Mouse (Mus musculus) heart, embryonic 14.5 days (tissue): Measurements from ENCODE around the gene Robo1. TPM values are rescaled to one million over a fixed set of nuclear protein-coding genes. Genes with fewer than 3 reads are reported as not detected.

Experiments used
- ATAC-seq: fragments of 200-750 bp; cut with Nextera tagmentation; 2 replicates; pipeline ENCODE4 v1.8.0; 2017; ENCODE audit warnings: low read depth, moderate TSS enrichment; ENCODE audit not compliant: insufficient number of reproducible peaks, insufficient read depth, low FRiP score
- H3K27ac ChIP-seq, 2 experiments: fragments of 200-500 bp in 1 of 2; fragments of 300-500 bp in 1 of 2; sonication (generic) in 1 of 2; replicated peaks in 1 of 2; 2 replicates each; pipeline ENCODE4 v1.5.1; 2012 to 2014; ENCODE audit warnings: low read depth in 2 of 2, low read length in 2 of 2, control low read depth in 1 of 2, mild to moderate bottlenecking in 1 of 2, mixed read lengths in 1 of 2; ENCODE audit not compliant: control insufficient read depth in 1 of 2, insufficient read depth in 1 of 2
- H3K27me3 ChIP-seq: fragments of 300-500 bp; sonication (generic); 2 replicates; pipeline ENCODE4 v1.6.1; 2014; ENCODE audit warnings: mild to moderate bottlenecking, low read length, control low read depth; ENCODE audit not compliant: control insufficient read depth, insufficient read depth
- H3K36me3 ChIP-seq: fragments of 300-500 bp; sonication (generic); 2 replicates; pipeline ENCODE4 v1.6.1; 2014; ENCODE audit warnings: mild to moderate bottlenecking, control low read depth, low read length, mixed read lengths; ENCODE audit not compliant: control insufficient read depth, insufficient read depth
- H3K4me1 ChIP-seq, 2 experiments: fragments of 200-500 bp in 1 of 2; fragments of 300-500 bp in 1 of 2; sonication (generic) in 1 of 2; 2 replicates each; pipeline ENCODE4 v1.6.1; 2012 to 2014; ENCODE audit warnings: low read length in 2 of 2, control low read depth in 1 of 2, mixed read lengths in 1 of 2; ENCODE audit not compliant: control insufficient read depth in 2 of 2, insufficient read depth in 2 of 2
- H3K4me2 ChIP-seq: fragments of 300-500 bp; sonication (generic); 2 replicates; pipeline ENCODE4 v1.6.1; 2014; ENCODE audit warnings: mild to moderate bottlenecking, low read length
- H3K4me3 ChIP-seq, 2 experiments: fragments of 200-500 bp in 1 of 2; fragments of 300-500 bp in 1 of 2; sonication (generic) in 1 of 2; 2 replicates each; pipeline ENCODE4 v1.5.1; 2012 to 2014; ENCODE audit warnings: low read length in 2 of 2, mild to moderate bottlenecking in 2 of 2, control low read depth in 1 of 2, low read depth in 1 of 2, moderate library complexity in 1 of 2; ENCODE audit not compliant: control insufficient read depth in 1 of 2, insufficient read depth in 1 of 2
- H3K9ac ChIP-seq: fragments of 300-500 bp; sonication (generic); 2 replicates; pipeline ENCODE4 v1.6.1; 2014; ENCODE audit warnings: mild to moderate bottlenecking, low read length
- H3K9me3 ChIP-seq: fragments of 300-500 bp; sonication (generic); 2 replicates; pipeline ENCODE4 v1.6.1; 2016; ENCODE audit warnings: low read length, control low read depth; ENCODE audit not compliant: control insufficient read depth
- WGBS: fragments of 180-500 bp; shearing (Covaris S2); extraction: QIAGEN DNeasy Blood & Tissue Kit; methylation state at CpG from one replicate; pipeline ENCODE4 v1.1.7; 2014; 5-methylcytosine and 5-hydroxymethylcytosine counted together
- polyA plus RNA-seq: library from polyadenylated mRNA; unstranded; fragments of >200 nt; fragmentation: Nextera tagmentation; extraction: Ambion mirVana; gene quantifications from 2 replicates; pipeline ENCODE4 v1.2.1, GENCODE M21; 2014

Robo1 gene
- polyA plus RNA-seq, 1 experiment from 2014 or later, result 14.9 TPM

DNA sequence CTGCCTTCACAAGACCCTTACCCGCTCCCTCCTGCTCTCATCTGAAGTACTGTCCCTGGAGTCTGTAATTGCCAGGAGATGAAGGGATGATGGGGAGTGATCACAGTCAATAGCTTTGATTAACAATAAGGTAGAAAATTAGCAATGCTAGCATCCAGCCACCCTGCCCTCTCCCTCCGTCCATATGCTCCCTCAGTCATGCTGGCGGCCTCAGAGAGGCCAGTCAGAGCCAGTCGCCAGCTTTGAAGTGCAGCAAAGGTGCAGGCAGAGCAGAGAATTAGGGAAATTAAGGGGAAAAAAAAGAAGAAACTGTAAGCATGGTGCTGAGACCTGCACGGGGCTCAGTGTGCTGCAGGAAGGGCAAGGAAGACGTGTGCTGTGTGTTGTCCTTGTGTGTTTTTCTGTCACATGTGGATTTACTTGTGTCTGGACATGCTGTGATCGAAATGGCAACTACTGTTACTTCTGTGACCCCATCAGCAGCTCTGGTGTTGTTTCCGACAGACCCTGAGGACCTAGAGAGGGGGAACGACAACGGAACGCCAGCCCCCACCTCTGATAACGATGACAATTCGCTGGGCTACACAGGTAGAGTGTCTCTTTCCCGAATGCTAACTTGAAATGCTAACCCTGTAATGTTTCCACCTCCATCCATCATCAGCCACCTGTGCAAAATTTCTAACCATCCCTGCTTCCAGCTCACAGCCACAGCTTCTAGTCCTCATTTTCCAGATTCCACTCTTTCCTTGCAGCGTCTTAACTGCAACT is 255.3 kb downstream of the Robo1 start:
- no peaks in the 10 kb centered on the region for H3K9me3 ChIP-seq
- H3K4me2 ChIP-seq, result peak overlapping the region; percentile 37
- H3K27me3 ChIP-seq, result no peaks in the 10 kb centered on the region
- ATAC-seq, result no peak
- 0 out of 4 replicates have a peak, but pooled peaks cover 0 to 2% of the 10 kb centered on the region in 2 experiments for H3K4me1 ChIP-seq
- H3K27ac ChIP-seq, result no peak overlapping the region
- no peak overlapping the region for H3K4me3 ChIP-seq
- no peak overlapping the region for H3K9ac ChIP-seq
- no peaks in the 10 kb centered on the region for H3K36me3 ChIP-seq
- WGBS, result 23% methylated on average over 15 of the region's 15 CpGs

DNA sequence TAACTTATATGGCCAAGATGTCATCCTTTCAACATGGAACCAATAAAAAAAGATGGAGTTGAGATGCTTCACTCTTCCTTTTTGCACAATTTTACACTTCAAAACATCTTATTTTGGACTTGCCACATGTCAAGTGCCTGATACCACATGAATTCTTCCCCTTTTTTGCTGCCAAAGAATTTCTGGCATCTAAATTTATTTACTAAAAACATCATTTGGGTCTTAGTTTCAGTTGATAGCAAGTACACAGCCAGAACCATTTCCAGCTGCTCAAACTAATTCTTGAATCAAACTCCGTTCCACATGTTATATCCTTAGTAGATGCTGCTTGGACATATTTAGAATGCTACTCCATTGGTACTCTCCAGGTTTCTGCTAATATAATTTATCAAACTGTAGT is 267.1 kb downstream of the Robo1 start:
- no peak overlapping the region for H3K4me3 ChIP-seq
- H3K4me2 ChIP-seq, result no peak overlapping the region
- H3K27me3 ChIP-seq, result no peaks in the 10 kb centered on the region
- no peaks in the 10 kb centered on the region for H3K9me3 ChIP-seq
- WGBS, result 93% methylated on average over 1 of the region's 1 CpGs
- no peak overlapping the region for H3K9ac ChIP-seq
- no peaks in the 10 kb centered on the region for H3K4me1 ChIP-seq
- no peak overlapping the region for H3K27ac ChIP-seq
- H3K36me3 ChIP-seq, result no peaks in the 10 kb centered on the region
- ATAC-seq, result no peak

DNA sequence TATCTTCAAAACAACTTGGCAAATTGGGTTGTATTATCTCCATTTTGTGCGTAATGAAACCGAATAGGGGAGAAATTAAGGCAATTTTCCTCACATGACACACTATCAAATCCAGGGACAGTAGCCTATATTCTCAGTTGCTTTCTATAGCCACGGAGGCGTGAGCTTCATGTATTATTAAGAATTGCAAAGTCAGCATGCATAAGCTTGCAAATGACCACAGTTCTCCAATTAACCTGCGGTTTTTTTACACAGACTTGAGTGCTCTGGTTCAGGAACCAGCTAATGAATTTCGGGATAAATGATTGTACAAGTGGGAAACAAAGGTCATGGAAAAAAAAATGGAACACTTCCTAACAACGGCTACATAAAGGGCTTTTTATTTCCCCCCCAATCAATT is 268.9 kb downstream of the Robo1 start:
- Histone ChIP-seq H3K4me3 (no peak overlapping the region), H3K9me3 (no peaks in the 10 kb centered on the region), H3K27ac (no peak overlapping the region), H3K9ac (no peak overlapping the region), H3K4me1 (no peaks in the 10 kb centered on the region), H3K27me3 (no peaks in the 10 kb centered on the region), H3K36me3 (no peaks in the 10 kb centered on the region), H3K4me2 (no peak overlapping the region)
- WGBS, result 78% methylated on average over 7 of the region's 7 CpGs
- ATAC-seq, result no peak

DNA sequence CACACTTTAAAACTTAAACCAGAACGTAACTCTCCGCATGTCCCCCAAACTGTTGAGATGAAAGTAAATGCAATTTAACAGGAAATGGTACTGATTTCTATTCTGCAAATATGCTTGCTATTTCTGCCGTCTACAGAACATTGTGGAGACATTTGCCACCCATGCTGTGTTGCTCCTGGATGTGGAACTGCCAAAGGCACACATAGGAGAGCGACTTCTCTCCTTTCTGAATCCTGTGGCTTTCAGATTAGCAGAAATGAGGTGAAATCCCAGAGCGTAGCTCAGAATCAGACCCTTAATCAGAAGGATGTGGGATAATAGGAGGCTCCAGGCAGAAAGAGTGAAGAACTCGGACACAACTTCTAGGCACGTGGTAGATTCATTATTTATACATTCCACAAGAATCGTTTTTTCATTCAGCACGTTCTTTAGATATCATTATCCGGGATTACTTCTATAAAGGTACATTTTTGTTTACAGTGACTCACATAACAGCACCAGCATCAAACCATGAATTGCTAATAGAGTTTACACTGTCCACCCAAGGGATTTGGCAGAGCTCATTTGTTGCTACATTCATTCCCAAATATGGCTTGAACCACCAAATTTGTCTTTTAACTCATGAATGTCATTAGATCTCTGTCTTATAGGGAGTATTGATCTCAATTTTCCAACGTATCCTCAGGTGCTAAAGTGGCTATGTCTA is 276.5 kb downstream of the Robo1 start:
- Histone ChIP-seq H3K9me3 (no peaks in the 10 kb centered on the region), H3K4me2 (no peak overlapping the region), H3K4me3 (no peak overlapping the region), H3K4me1 (no peaks in the 10 kb centered on the region), H3K36me3 (no peaks in the 10 kb centered on the region), H3K9ac (no peak overlapping the region), H3K27ac (no peak overlapping the region), H3K27me3 (no peaks in the 10 kb centered on the region)
- no peak for ATAC-seq
- WGBS, result 84% methylated on average over 11 of the region's 11 CpGs

DNA sequence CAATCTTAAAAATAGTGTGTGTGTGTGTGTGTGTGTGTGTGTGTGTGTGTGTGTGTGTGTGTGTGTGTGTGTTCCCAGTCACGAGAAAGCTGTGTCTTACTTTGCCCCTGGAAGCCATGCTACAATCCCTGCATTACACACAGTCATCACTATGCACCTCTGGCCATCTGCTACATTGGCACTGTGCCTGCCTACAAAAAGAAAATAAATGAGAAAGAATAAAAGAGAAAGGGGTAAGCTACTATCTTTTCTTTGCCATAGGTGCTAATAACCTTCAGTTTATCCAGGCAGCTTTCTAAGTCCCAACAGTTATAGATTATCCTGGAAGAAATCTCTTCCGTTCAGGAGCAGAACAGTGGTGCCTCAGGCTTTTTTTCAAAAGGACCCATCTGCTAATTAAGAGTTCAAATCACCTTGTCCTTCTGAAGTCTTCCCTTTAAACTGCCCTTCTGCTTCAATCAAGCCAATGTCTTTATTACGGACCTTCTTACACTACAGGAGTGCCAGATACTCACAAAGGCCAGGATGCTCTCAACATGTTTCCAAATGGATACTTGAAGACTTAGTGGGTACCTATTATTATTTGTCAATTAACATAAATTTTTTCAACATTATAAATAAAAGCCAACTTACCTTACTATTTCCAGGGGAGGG is 277.2 kb downstream of the Robo1 start:
- H3K27ac ChIP-seq, result no peak overlapping the region
- no peak overlapping the region for H3K4me2 ChIP-seq
- no peaks in the 10 kb centered on the region for H3K36me3 ChIP-seq
- no peak overlapping the region for H3K9ac ChIP-seq
- H3K4me3 ChIP-seq, result no peak overlapping the region
- H3K9me3 ChIP-seq, result no peaks in the 10 kb centered on the region
- no peak for ATAC-seq
- no peaks in the 10 kb centered on the region for H3K27me3 ChIP-seq
- 72% methylated on average over 3 of the region's 3 CpGs for WGBS
- H3K4me1 ChIP-seq, result no peaks in the 10 kb centered on the region

DNA sequence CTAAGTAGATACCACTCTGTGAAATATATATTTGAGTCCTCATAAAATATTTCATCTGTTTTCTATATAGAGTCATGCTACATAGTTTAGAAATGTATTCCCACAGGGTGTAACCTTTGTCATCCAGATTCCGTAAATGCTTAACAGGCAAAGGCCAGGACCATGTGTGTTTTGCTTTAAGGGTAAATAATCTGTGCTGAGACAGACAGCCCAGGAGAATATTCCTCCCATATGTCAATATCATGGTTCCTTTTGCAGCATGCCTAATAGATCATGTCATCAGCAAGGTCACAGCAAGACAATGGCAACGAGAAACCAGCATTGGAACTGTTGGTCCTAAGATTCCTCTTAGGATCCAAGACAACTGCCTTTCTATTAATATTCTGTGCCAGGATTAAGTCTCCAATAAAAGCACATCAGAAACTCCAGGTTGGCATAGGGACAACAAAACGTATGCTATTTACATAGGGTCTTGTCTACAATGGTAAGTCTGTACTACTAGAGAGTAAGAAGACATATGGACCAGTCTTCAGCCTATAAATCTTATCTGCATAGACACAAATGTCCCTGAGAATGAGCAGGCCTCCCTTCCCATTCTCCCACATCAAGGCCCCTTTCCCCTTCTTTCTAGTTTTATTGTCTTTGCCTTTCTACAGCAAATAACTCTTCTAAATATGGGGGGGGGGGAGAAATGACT is 279.4 kb downstream of the Robo1 start:
- H3K4me2 ChIP-seq, result no peak overlapping the region
- 70% methylated on average over 3 of the region's 3 CpGs for WGBS
- no peak overlapping the region for H3K27ac ChIP-seq
- ATAC-seq, result no peak
- no peaks in the 10 kb centered on the region for H3K27me3 ChIP-seq
- no peaks in the 10 kb centered on the region for H3K9me3 ChIP-seq
- no peaks in the 10 kb centered on the region for H3K36me3 ChIP-seq
- H3K4me1 ChIP-seq, result no peaks in the 10 kb centered on the region
- no peak overlapping the region for H3K4me3 ChIP-seq
- H3K9ac ChIP-seq, result no peak overlapping the region

DNA sequence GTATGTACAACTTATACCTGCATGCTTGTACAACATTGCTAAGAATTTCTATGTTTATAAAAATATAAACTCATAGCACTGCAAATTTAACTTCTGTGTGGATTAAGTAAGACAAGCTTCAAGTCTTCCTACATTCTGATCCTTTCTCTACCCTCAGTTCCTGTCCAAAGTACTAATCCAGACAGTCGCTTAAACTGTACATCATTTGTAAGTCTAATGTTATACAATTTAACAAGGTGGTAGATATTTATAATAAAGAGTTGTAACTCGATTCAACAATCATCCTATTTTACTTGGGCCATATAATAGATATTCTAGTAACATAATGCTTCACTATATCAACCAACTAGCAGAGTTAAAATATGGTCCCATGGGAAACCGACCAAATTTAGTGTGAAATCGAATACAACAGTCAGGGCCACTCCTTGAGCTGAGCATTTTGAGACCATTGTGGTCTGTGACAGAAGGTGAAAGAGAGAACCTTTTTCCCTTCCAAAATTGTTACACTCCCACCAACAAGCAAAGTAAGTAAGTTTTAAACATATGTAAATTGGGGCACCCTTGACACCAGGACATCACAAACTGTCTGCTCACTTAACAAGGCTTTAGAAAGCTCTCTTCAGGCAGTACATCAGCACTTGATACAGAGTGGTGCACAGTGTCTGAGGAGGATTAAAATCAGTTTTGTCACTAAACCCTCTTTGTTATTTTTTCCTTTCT is 295.5 kb downstream of the Robo1 start:
- no peak for ATAC-seq
- Histone ChIP-seq H3K4me1 (no peaks in the 10 kb centered on the region), H3K4me2 (no peak overlapping the region), H3K27ac (no peak overlapping the region), H3K36me3 (no peaks in the 10 kb centered on the region), H3K9me3 (no peaks in the 10 kb centered on the region), H3K9ac (no peak overlapping the region), H3K27me3 (no peaks in the 10 kb centered on the region), H3K4me3 (no peak overlapping the region)
- 76% methylated on average over 4 of the region's 4 CpGs for WGBS
